Mouse (Mus musculus) megakaryocyte, embryonic 14.5 days (primary cell): ENCODE measurements around the gene Ern1. TPM values are rescaled to one million over a fixed set of nuclear protein-coding genes. Genes with fewer than 3 reads are reported as not detected.
A peak's percentile ranks its signal among the peaks of the same experiment; 100 is the strongest.

Source experiments
- H3K27me3 ChIP-seq: replicated peaks from 2 replicates; pipeline ENCODE3; 2012; ENCODE audit warnings: inconsistent platforms
- H3K36me3 ChIP-seq: replicated peaks from 2 replicates; pipeline ENCODE3; 2012; ENCODE audit warnings: low read length, inconsistent platforms, mixed read lengths
- H3K4me1 ChIP-seq: 2 replicates; pipeline ENCODE4 v1.6.1; 2012; ENCODE audit warnings: inconsistent platforms
- H3K4me3 ChIP-seq: replicated peaks from 2 replicates; pipeline ENCODE3; 2012; ENCODE audit warnings: moderate library complexity, mild to moderate bottlenecking, inconsistent platforms
- H3K9me3 ChIP-seq: 2 replicates; pipeline ENCODE4 v1.6.1; 2012; ENCODE audit warnings: inconsistent platforms
- FLI1 ChIP-seq: IDR thresholded peaks from 2 replicates; pipeline ENCODE4 v1.6.1; 2012; ENCODE audit warnings: low read length, inconsistent platforms, mixed read lengths
- GATA1 ChIP-seq: IDR thresholded peaks from 3 replicates; pipeline ENCODE4 v1.6.1; 2012; ENCODE audit warnings: mixed read lengths, low read length, inconsistent platforms, borderline replicate concordance
- polyA plus RNA-seq: library from polyadenylated mRNA; stranded (reverse); fragments of >175 nt; gene quantifications from 2 replicates; pipeline ENCODE4 v1.2.3, GENCODE M21; 2012; ENCODE audit warnings: low replicate concordance; ENCODE audit not compliant: insufficient read depth

Gene Ern1
- polyA plus RNA-seq, 1 experiment = 0.86 TPM

DNA sequence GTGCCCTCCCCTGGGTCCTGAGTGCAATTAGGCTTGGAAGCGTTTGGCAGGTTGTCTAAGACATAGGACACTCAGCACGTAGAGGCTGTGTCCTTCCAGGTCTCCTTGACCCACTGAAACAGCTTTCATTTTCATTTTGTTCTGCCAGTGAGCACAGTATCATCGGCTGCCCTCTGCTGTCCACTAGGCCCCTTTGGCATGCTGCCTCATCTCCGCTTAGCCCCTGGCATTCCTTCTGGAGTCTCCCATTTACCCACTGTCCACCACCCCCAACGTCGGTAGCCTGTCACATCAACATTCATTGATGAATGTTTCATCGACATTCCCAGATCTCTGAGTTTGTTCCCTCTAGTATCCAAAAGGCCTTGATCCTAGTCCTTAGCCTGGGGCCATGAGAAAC lies 105.8 kb downstream of the Ern1 start:
- TF ChIP-seq FLI1 (no peak), GATA1 (no peak)
- no peaks in the 10 kb centered on the region for H3K9me3 ChIP-seq
- peaks cover 3% of the 10 kb centered on the region for H3K27me3 ChIP-seq
- peaks cover 36% of the 10 kb centered on the region for H3K36me3 ChIP-seq
- H3K4me1 ChIP-seq = peaks cover 73% of the 10 kb centered on the region
- H3K4me3 ChIP-seq = peak overlapping the region; percentile 90

DNA sequence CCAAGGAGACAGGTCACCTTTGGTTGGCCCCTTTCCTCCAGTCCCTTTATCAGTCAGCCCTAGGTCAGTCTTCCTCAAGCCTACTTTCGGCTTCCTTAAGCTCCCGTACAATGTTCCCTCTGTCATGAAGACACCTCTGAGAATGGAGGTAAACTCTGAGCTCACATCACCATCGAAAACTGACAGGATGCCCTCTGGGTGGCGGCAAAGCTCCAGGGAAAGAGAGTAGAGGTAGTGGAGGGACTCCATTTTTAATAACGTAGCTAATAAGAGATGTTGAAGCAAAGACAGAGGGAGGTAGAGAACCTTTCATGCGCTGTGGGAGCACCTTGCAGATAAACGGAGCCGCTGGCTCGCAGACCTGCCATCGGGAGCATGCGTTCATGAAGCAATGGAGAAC lies 106.6 kb downstream of the Ern1 start:
- Histone ChIP-seq H3K4me3 (peak overlapping the region; percentile 90), H3K27me3 (peaks cover 5% of the 10 kb centered on the region), H3K9me3 (no peaks in the 10 kb centered on the region), H3K36me3 (peaks cover 44% of the 10 kb centered on the region), H3K4me1 (peaks cover 67% of the 10 kb centered on the region)
- TF ChIP-seq GATA1 = no peak
- no peak for TF ChIP-seq FLI1

DNA sequence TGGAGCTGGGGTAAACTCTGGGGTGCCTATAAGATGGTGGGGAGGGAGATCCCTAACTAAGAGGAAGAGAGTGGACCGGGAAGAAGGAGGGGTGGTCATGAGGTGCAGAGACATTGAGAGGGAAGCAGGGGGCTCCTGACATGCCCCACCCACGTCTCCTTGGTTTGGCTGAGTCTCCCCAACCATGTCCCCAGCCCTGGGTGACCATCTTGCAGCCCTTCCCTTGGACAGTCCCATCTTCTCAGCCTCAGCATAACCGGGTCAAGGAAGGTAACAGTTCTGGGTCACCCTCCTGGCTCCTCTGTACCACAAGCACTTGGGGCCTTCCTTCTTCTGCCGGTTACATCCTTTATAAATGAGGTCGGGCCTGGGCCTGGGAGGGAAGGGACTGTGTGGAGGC lies 112.7 kb downstream of the Ern1 start:
- Histone ChIP-seq H3K27me3 (peaks cover 16% of the 10 kb centered on the region), H3K4me1 (peaks cover 19% of the 10 kb centered on the region), H3K9me3 (no peaks in the 10 kb centered on the region), H3K4me3 (no peak overlapping the region), H3K36me3 (peaks cover 35% of the 10 kb centered on the region)
- no peak for TF ChIP-seq GATA1
- TF ChIP-seq FLI1 = no peak

DNA sequence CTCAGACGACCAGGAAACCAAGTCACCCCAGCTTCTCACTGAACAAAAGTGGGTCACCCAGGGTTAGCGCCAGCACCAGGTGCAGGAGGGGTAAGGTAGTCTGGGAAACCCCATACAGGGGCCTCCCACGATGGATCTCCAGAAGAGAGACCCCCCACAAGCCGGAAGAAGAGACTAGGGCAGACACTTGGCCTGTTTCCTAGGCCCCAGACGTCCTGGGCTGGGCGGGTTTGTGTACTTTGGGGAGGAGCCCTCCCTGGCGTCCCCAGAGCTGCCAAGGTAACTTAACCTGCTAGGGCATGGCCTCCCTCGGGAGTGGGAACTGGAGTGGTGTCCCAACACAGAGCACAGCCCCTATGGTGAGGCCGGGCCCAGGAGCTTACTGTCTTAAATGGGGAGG lies 113.1 kb downstream of the Ern1 start:
- no peaks in the 10 kb centered on the region for H3K9me3 ChIP-seq
- peaks cover 31% of the 10 kb centered on the region for H3K36me3 ChIP-seq
- peaks cover 16% of the 10 kb centered on the region for H3K27me3 ChIP-seq
- peaks cover 16% of the 10 kb centered on the region for H3K4me1 ChIP-seq
- no peak for TF ChIP-seq GATA1
- TF ChIP-seq FLI1 = no peak
- no peak overlapping the region for H3K4me3 ChIP-seq

DNA sequence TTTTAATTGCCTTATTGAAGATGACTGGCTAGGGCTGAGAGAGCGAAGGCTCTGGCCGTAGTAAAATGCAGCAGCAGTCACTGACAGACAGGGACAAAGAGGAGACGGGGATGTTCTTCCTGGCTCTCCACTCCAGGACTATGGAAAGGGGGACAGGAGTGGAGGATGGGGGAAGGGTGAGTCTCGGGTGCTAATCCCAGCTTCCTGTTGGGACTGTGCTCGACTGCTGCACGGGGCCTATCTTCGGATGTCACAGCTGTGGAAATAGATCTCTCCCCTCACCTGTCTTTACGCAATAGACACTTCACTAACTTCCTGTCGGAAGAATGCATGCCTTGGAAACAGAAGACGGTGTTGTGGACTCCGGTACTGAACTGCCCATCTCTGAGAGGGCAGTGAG lies 113.7 kb downstream of the Ern1 start:
- Histone ChIP-seq H3K27me3 (peaks cover 16% of the 10 kb centered on the region), H3K9me3 (no peaks in the 10 kb centered on the region), H3K4me3 (no peak overlapping the region), H3K36me3 (peaks cover 31% of the 10 kb centered on the region), H3K4me1 (peaks cover 16% of the 10 kb centered on the region)
- TF ChIP-seq GATA1 (no peak), FLI1 (no peak)

DNA sequence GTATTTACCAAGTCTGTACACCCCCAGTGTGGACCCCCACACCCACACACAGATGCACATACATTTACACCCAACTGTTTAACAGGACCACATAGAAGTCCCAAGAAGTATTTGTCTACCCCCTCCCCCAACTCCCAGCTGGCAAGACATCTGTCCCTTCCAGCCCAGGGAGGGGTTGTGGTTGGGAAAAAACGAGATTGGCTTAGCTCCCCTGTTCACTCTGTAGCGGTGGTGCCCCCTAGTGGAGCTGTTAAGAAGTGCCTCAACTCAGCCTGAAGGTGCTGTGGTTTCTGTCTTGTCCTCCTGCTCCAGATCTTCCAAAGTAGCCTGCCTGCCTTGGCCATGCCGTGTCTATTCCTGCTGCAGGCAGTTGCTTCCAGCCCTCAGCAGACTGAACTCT lies 121.3 kb downstream of the Ern1 start:
- peaks cover 13% of the 10 kb centered on the region for H3K9me3 ChIP-seq
- no peaks in the 10 kb centered on the region for H3K36me3 ChIP-seq
- peak overlapping the region; percentile 60 for H3K4me3 ChIP-seq
- H3K27me3 ChIP-seq = peaks cover 58% of the 10 kb centered on the region
- peaks cover 25% of the 10 kb centered on the region for H3K4me1 ChIP-seq
- no peak for TF ChIP-seq FLI1
- TF ChIP-seq GATA1 = no peak

DNA sequence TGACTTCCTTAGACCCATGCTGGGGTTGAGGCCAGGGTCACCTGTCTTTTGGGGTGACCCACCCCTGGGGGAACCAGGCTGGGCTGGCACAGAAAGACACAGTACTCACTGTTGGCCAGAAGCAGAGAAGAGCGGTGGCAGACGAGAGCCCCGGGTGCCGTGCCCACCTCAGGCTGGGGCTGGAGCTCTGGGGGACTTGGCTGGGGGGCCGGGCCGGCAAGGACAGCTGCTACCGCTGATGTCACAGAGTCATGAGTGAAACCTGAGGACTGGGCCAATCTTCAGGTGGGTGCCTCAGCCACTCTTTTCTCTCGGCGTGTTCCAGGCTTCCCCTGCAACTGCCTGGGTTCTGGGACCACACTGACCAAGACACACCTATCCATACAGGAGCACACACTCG lies 122.3 kb downstream of the Ern1 start, which contains the start of gene Prr29:
Gene Prr29, plus strand, starts transcription at position 107 of the 400 bp plus-strand sequence.
- Histone ChIP-seq H3K36me3 (no peaks in the 10 kb centered on the region), H3K4me3 (peak within 1 kb of the TSS; percentile 60), H3K27me3 (peaks cover 63% of the 10 kb centered on the region), H3K4me1 (peaks cover 25% of the 10 kb centered on the region), H3K9me3 (peaks cover 13% of the 10 kb centered on the region)
- no peak for TF ChIP-seq FLI1
- no peak for TF ChIP-seq GATA1

DNA sequence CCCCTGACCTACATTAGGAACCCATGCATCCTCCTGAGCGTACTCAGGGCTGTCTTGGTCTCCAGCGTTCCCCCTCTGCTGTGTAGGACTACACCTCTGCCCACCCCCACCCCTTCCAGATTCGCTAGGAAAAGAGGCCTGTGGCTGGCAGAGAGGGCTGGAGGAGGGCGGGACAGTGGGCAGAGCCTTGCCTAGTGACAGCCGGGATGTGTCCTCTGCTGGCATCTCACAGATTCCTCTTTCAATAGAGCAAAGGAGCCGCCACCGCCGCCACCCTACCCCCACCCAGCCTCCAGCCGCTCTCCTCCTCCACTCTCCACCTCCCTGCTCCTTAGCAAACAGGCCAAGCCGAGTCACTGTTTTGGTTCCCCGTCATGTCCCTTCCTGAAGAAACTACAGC lies 122.9 kb downstream of the Ern1 start:
- Histone ChIP-seq H3K36me3 (no peaks in the 10 kb centered on the region), H3K27me3 (peaks cover 66% of the 10 kb centered on the region)
- TF ChIP-seq GATA1 (no peak), FLI1 (no peak)

DNA sequence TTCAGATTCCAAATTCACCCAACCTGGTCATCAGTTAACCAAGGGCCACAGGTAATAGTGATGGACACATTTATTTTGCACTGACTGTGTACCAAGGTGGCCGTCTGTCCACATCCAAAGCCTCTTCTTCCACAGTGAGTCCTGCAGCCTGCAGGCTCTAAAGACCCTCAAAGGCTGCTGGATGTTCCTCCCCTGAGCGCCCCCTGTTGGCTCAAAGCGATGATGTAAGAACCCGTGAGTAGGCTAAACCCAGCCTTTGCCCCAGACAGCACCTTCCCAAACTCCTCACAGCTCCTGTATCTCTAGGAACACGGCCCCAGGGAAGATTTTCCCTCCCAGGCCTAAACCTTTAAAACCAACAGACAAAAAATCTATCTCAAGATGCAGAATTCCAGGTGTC lies 128.3 kb downstream of the Ern1 start:
- no peak for TF ChIP-seq GATA1
- H3K9me3 ChIP-seq = no peaks in the 10 kb centered on the region
- peaks cover 23% of the 10 kb centered on the region for H3K4me1 ChIP-seq
- H3K4me3 ChIP-seq = no peak overlapping the region
- peaks cover 79% of the 10 kb centered on the region for H3K27me3 ChIP-seq
- H3K36me3 ChIP-seq = no peaks in the 10 kb centered on the region

More for the DNA sequence above, 122.9 kb downstream of the Ern1 start:
- peaks cover 25% of the 10 kb centered on the region for H3K4me1 ChIP-seq
- no peak overlapping the region for H3K4me3 ChIP-seq
- peaks cover 13% of the 10 kb centered on the region for H3K9me3 ChIP-seq

DNA sequence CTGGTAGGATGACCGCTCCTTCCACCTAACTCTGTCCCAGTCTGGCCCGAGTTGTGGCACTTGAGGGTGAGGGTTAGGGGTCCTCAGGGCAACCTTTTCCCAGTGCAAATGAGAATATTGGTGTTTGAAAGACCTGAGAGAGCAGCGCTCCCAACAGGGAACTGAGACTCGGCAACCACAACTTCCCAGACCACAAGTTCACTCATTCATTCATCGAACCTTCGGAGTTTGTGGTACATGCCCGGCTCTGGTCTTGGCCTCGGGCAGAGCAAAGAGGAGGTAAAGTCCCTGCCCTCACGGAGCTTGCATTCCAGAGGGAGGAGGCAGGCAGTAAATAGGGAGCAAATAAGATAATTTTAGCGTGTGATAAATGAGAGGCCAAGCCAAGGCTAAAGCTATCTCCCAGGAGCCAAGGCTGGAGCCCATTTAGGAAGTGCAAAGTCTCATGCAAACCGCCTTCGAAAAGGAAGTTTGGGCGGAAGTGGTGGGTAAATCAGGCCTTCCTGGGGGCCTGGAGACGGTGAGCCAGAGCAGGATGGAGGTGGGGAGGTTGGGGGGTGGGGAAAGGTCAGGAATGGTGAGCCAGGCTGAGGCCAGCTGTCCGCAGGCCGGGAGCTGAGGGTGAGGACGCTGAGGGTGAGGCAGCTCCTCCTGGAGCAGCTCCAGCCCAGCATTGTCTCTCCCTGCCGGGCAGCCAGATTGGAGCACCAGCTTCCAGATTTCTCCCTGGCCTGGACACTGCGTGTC lies 132.1 kb downstream of the Ern1 start:
- H3K4me1 ChIP-seq = peaks cover 39% of the 10 kb centered on the region
- no peaks in the 10 kb centered on the region for H3K9me3 ChIP-seq
- no peak for TF ChIP-seq FLI1
- TF ChIP-seq GATA1 = no peak
- no peaks in the 10 kb centered on the region for H3K36me3 ChIP-seq
- peaks cover 78% of the 10 kb centered on the region for H3K27me3 ChIP-seq
- peak overlapping the region; percentile 38 for H3K4me3 ChIP-seq

DNA sequence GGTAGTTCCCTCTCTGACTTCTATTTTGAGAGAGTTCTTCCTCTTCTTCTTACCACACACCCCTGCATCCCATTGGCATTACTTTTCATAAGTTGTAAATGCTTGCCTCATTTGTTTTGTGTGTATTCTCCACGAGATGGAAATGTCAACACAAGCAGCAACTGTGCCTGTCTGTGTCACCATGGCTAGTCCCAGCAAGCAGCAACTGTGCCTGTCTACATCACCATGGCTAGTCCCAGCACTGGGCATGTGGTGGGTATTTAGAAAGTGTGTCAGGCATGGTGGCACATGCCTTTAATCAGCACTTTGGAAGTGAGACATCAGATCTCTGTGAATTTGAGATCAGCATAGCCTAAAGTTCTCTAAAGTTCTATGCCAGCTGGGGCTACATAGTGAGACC lies 133.5 kb downstream of the Ern1 start:
- no peak overlapping the region for H3K4me3 ChIP-seq
- TF ChIP-seq FLI1 (no peak), GATA1 (no peak)
- H3K27me3 ChIP-seq = peaks cover 84% of the 10 kb centered on the region
- H3K36me3 ChIP-seq = no peaks in the 10 kb centered on the region
- H3K9me3 ChIP-seq = no peaks in the 10 kb centered on the region
- H3K4me1 ChIP-seq = peaks cover 37% of the 10 kb centered on the region
